Mouse (Mus musculus) induced T-regulatory cell, adult 2 months (primary cell): Measurements from ENCODE around the gene Lgi1.

Experiments used
- DNase-seq: peaks from one replicate; pipeline ENCODE4 v3.0.0-alpha.2; 2012; ENCODE audit warnings: low read depth

Lgi1 gene

DNA sequence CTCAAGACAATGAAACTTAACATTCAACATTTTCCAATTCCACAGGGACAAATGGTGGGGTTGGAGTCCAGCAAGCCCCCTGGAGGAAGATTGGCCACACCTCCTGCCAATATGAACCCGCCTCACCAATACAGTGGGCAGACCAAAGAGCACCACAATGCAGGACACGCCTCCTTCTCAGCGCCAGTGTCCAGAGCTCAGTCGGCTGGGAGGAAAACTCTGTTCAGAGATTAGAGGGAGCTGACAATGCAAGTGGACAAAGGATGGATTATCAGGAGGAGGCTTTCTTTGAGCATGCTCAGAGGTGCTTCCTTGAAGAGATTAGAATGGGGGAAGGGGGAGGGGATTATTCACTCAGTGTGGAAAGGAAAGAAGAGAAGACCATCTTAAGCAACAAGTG lies 62.7 kb downstream of the Lgi1 start:
- DNase-seq, result no peak

DNA sequence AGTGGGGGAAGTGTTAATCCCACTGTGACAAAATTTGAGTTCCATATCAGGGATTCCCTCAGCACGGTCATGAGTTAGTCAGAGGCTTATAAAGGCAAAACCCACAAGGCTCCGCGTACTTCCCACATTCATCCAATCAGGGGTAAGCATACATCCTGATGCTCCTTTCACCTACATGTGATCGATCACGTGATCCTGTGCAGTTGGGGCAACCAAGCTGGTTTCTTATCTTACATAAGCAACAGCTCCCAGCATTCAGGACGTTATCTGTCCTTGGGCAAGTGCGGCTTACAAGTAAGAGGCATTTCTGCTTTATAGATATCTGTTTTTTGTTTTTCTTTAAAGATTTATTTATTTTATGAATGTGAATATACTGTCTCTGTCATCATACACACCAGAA lies 63.7 kb downstream of the Lgi1 start:
- DNase-seq, result no peak

DNA sequence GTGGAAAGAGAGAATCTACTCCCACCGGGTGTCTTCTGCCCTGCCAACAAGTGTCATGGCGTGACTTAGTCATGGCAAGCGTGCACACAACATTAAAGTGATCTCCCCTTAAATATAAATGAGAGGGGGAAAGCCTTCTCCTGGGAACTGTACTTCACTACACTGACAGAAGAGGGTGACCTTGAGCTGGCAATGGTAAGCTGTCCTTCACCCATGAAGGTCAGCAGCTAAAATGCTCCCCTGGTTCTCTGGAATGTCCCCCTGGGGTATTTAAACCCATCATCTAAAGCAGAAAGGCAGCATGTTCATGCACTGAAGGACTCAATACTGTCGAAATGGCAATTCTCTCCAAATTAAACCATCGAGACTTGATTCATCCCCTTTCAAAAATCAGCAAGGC lies 64.9 kb downstream of the Lgi1 start:
- peak; percentile 17 for DNase-seq

DNA sequence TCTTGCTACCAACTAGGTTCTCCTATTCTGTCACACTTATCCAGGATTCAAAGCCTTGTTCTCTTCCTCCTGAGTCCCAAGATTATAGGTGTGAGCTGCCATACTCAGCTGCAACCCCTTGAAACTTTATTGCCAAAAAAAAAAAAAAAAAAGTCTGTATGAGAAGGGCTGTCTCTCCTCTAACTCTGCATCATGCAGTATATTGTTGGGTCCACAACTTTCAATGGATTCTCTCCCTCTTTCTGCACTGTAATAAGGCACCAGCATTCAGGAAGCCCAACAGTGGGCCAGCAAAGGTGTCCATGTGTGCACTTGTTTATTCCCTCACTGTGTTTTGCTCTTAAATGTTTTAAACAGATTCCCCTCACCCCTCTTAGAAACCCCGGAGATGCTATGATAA lies 66.7 kb downstream of the Lgi1 start:
- no peak for DNase-seq

DNA sequence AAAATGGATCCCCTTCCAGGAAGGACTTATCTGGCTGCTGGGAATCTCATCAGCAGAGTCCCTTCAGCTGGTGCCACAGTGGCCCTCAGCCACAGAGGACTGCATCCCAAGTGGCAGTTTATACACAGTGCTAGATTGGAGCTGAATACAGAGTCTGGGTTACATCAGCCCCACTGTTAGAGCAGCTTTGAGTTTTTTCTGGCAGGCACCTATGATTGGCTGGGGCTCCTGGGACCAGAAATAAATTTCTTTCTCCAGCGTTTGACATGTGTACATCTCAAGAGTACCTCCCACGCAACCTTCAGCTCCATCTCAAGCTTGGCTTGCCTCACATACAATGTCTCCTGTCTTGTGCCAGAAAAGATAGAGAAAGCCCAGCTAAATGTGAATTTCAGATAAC lies 67.9 kb downstream of the Lgi1 start:
- DNase-seq, result no peak

DNA sequence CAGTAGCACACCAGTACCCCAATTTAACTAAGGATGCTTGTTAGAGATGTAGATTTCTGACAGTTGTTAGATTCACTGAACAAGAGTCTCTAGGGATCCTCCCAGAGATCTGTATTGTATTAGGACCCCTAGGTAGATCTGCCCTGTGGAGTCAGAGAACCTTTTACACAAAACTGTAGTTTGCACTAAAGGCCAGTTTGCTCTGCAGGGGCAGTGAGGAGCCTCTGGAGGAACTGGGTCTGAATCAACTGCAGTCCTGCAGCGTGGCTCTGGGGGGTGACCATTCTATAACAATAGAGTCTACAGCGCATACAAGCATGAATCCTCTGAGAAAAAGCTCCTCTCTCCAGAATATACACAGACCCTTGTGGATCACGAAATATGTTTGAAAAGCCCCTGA lies 68.5 kb downstream of the Lgi1 start:
- no peak for DNase-seq

DNA sequence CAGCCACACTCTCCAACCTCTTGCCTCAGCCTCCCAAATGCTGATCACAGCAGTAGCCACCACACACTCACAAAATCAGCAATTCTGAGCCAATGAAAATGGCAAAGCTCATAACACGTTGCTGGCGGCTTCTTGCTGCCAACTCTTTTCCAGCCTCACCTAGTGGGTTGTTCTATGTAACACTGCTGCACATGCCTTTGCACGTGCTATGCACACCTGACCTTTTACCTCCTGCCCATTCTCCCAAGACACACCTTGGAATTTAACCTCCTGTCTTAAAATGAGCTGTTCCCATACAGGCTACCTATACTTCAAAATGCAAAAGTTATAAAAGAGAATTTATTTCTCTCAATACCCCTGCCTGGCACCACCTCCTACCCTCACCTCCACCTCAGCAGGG lies 72.2 kb downstream of the Lgi1 start:
- DNase-seq, result no peak

DNA sequence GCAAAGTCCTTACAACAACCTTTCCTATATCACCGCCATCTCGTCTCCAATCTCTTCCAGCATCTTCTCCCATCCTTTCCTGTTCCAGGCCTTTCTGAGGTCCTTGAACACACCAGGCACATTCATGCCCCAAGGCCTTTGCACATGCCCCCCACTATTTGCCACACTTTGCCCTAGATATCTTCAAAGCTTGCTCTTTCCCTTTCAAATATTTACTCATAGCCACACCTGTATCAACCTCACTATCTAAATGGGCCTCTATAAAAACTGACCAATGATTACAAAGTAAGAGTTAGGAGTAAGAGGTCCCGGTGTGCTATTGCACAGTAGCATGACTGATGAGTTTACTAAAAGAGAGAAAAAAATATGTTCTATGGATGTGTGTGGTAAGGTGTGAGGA lies 73.0 kb downstream of the Lgi1 start:
- no peak for DNase-seq

DNA sequence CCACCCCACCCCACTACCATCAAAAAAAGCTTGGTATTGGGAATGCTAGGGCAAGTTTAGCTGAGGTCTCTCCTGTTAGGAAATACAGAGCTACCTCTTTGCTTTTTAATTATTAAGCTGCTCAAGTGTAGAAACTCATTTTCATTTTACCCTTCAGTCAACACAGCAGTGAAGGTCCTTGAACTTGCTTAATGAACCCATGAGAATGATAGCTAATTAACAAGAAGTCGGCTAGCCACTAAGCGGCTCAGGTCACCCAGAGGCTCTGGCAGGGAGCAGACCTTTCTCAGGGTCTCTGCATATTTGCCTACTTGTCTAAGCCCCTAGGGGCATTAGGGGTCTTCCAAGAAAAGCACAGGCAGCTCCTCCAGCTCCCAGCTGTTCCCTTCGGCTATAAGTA lies 75.4 kb downstream of the Lgi1 start:
- no peak for DNase-seq

DNA sequence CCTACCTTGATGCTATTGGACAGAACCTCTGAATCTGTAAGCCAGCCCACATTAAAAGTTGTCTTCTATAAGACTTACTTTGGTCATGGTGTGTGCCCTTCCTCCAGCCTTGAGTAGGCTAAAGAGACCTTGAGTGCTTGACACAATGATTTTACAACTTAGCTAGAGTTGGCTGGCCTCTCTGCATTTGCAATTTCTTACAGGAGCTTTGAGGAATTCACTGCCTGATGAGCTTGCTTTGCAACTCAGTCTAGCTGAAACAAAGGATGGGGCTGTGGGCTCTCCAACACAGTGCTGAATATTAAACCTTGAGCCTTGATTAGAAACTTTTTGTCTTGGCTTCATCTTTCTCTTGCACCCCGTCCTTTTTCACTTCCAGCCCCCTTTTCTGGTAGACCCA lies 78.9 kb downstream of the Lgi1 start:
- no peak for DNase-seq

DNA sequence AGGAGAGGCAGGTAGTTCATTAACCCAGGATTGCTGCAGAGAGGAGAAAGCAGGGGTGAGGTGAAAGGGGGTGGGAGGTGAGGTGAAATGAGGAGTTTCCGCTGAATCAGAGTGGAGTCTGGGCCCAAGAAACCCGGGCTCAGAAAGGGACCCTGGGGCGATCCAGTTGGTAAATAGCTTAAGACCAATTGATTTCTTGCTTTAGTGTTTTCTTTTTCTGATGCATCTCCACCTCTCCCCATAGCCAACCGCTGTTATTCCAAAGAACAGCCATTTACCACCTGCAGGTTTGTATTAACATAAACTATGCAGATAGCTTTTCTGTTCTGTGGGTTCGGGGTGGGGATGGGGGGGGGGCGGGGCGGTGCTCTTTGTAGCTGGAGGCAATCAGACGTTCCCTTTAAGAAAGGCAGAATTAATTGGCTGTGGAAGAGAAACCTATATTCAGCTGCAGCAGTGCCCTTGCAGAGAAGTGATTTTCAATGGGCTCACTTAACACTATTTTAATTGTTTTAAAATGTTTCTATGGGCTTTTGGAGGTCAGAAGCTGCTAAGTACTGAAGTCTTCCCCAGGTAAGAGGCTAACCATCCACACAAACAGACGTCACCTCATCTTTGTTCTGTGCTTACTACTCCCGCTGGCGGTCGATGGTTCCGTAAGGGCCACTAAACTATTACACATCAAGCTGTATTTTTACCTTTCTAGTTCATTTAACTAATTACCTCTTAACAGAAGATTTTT lies 84.1 kb downstream of the Lgi1 start:
- no peak for DNase-seq

DNA sequence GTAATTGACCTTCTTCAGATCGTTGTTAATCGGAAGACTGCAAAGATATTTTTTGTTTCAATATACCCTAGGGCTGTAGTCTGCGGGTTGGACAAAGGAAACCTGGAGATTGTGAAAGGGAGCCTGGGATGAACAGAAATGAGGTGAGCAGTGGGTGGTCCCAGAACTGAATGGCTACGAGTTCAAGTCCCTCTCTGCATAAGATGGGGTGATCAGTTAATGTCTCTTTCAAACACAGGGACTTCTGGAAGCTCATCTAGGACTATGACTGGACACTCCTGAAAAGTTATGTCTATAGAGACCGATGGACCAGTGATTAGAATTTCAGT lies 84.6 kb downstream of the Lgi1 start:
- DNase-seq, result no peak

DNA sequence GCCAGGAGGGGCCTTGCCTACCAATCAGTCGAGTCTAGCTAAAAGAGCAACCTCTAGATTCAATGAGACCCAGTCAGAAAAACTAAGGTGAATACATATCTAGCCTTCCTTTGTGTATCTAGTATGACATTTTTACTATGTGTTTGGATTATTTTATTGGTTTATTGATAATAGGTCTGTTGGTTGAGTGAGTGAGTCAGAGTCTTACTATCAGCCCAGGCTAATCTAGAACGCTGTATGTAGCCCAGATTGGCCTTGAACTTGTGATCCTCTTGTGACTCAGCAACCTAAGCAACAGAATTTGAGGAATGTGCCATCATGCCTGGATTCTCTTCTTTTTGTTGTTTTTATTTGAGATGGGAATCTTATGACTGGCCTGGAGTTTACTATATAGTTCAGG lies 86.9 kb downstream of the Lgi1 start:
- DNase-seq, result no peak

DNA sequence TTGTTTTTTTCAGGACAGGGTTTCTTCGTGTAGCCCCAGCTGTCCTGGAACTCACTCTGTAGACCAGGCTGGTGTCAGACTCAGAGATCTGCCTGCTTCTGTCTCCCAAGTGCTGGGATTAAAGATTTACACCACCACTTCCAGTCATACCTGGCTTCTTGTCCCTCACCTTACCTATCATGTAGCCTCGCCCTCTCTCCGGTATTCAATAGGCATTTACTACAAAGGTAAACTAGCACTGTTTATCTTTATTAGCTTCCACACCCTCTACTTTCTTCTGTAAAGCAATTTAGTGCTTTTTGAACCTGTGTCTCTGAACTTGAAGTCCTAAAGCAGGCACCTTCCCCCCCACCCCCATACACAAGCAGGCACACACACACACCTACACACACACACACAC lies 87.4 kb downstream of the Lgi1 start:
- no peak for DNase-seq

DNA sequence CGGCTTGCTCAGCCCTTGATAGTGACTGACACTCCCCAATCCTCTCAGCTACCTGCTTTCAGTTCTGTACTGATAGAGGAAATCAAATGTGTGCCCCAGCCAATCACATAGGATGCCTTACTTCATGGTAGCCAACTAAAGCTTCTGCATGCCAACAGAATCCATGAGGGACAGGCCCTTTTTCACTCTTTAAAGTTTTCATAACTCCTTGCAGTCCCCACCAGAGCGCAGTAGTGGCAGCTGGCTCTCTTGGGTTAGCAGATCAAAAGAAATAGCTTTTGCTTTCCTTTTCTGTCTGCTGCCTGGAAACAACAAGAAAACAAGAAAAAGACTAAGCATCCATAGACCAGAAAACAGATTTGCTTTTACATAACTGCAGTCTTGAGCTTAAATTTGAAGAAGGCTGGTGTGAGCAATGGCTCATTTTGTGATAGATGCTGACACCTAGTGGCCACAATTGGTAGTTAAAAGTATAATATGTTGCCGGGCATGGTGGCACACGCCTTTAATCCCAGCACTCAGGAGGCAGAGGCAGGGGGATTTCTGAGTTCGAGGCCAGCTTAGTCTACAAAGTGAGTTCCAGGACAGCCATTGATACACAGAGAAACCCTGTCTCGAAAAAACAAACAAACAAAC lies 88.3 kb downstream of the Lgi1 start:
- peak; percentile 82 for DNase-seq

DNA sequence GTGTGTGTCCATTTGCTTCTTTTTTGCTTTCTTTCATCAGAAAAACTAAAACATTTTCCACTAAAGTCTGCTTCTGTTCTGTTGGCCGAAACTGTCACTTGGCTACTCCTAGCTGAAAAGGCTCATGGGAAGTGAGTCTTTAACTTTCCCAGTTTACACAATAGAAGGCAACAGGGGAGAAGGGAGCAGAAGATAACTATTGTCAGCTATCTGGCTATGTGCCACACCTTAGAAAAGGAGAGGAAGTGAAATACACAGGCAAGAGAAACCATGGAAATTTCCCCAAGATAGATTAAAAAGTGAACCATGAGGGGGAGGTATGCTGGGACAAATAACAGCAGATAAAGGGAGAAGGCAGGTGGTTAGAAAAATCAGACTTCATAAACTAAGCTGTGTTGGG lies 89.9 kb downstream of the Lgi1 start:
- no peak for DNase-seq

DNA sequence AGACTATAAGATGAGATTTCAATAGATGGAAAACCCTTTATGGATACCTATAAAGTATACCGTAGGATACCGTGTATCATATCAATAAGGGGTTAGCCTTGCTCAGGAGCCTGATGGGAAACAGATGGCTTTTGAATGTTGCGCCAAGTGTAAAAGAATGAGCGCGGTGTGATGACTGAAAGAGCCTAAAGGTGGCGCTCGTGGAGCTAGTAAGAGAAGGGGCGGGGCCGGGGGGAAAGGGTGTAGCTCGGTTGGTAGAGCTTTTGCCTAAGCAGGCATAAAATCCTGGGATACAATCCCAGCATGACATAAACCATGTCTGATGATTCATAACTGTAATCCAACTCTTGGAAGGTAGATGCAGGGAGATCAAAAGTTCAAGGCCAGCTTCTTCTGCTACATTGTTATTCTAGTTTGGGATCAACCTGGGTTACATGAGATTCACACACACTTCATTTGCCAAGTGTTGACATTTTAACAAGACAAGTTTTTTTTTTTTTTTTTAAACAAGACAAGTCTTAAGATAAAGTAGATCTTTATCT lies 90.6 kb downstream of the Lgi1 start:
- DNase-seq, result peak; percentile 43

DNA sequence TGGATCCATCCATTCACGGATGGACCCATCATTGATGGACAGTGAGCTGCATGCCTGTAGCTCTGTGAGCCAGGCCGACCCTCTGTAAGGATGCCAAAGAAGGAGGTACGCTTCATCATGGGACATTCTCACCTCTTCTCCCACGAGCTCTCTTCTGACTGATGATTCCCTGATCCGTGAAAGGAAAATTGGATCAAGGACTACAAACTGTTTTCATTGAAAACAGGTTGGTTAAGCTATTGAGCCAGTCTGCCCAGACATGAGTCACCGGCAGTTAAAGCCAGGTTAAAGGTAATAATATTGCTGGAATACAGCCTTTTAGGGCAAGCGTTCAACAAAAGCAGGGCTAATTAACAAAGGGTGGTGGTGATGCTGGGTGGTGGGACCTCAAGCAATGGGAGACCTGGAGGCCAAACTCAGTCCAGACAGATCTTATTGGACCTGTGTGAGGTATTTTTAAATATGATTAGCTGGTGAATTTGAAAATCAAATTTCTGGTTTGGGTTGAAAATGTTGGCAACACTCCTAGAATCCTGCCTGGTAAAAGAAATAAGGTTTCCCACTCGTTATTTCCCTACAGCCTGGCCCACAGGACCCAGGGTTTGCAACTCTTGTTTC lies 92.0 kb downstream of the Lgi1 start:
- DNase-seq, result no peak

DNA sequence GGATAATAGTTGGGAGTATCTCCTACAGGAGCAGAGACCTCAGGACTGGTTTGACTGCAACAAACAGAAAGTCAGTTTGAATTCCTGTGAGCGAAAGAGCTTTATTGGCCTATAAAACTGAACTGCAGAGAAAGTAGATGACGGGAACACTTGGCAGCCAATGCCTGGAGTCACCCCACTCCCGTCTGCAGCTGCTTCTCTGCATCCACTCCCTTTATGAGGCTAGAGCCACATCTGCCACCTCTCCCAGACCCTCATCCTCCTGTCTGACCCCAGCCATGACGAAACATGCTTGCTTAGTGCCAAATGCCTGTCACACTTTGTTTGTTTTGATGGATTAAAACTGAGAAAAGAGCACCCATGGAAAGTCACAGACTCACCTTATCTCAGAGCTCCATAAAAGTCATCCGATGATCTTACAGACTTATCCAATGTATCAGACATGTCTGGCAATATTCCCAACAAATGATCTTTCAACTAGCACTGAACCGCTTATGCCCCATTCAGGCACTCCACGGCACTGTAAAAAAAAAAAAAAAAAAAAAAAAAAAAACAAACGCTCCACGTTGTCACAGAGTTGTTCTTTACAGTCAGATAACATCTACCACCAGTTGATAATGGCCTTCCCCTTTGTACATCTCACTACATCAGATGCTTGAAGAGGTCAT lies 93.8 kb downstream of the Lgi1 start:
- DNase-seq, result no peak

DNA sequence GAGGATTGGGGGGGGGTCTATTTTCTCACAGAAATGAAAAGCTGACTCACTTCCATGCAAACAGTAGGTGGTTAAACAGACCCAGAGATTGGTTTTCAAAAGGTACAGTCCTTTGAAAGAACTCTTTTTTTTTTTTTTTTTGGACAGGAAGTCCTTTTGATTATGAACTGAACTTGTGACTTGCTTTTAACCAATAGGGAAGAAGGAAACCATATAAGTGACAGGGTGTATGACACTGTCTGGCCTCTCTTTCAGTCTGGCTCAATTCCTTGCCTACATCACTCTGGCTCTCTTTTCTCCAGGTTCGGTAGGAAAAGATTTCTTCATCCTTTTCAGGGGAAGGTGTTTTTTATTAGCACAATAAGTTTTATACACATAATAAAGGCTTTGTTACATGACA lies 95.0 kb downstream of the Lgi1 start:
- no peak for DNase-seq
